Mouse (Mus musculus): ENCODE results near the gene Ly75. TPM values are rescaled to one million over a fixed set of nuclear protein-coding genes. Genes with fewer than 3 reads are reported as not detected.

Ly75 gene
- polyA plus RNA-seq, 1 experiment = not detected

DNA sequence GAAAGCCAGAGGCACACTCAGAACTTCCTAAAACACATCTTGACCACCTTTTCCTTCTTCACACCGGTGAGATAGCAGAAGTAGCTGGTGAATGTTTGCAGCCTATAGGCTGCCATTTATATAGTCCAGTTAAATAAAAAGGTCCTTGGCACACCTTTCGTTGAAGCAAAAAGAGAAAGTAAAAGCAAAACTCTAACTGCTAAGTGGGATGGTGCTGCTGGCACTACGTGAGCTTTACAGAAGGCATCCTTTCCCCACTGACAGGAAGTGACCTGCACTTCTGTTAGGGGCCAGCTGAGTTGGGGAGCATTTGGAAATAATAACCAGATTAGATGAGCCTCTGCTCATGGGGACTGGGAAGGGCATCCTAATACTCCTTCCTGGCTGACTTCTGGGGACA lies 757 bp downstream of the Ly75 start:
- TF ChIP-seq POLR2A (IDR thresholded peaks at IDR 0.05; ENCODE audit: insufficient read depth, low read depth, low read length) (no peak), CTCF (IDR thresholded peaks at IDR 0.05; ENCODE audit: insufficient read depth, low read depth, low read length) (no peak)
- peaks cover 6% of the 10 kb centered on the region for H3K4me1 ChIP-seq (ENCODE audit: control insufficient read depth, insufficient read depth, low read length)
- H3K27ac ChIP-seq (ENCODE audit: insufficient read depth, low read depth, low read length) = no peak overlapping the region
- WGBS = 92% methylated on average over 3 of the region's 3 CpGs
- 0 out of 2 replicates have a peak overlapping the region, but pooled peaks have one; percentile 54 for H3K4me3 ChIP-seq (ENCODE audit: insufficient read depth, low read depth, low read length)

DNA sequence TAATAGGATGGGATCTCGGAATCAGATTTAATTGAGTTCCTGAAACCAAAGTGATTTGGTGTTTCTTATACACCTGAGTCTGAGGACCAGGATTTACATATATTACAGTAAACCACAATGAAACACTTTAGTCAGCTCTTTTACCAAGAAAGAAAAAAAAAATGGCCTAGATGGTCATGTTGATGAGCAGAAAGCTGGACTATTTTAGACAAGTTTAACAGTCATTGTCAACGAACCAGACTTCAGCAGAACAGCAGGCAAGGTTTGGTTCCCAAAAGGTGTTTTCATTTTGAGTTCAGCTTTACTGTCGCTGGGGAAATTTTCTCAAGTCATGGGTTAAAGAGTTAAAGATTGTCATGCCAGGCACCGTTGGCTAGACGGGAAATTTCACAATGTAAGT lies 5.8 kb downstream of the Ly75 start:
- H3K4me3 ChIP-seq (ENCODE audit: insufficient read depth, low read depth, low read length) = no peak overlapping the region
- H3K27ac ChIP-seq (ENCODE audit: insufficient read depth, low read depth, low read length) = no peak overlapping the region
- WGBS = 86% methylated on average over 5 of the region's 5 CpGs
- TF ChIP-seq POLR2A (IDR thresholded peaks at IDR 0.05; ENCODE audit: insufficient read depth, low read depth, low read length) (no peak), CTCF (IDR thresholded peaks at IDR 0.05; ENCODE audit: insufficient read depth, low read depth, low read length) (no peak)
- H3K4me1 ChIP-seq (ENCODE audit: control insufficient read depth, insufficient read depth, low read length) = no peaks in the 10 kb centered on the region

- H3K27ac ChIP-seq (ENCODE audit: insufficient read depth, low read depth, low read length) = no peak overlapping the region
- TF ChIP-seq CTCF (IDR thresholded peaks at IDR 0.05; ENCODE audit: insufficient read depth, low read depth, low read length) (no peak), POLR2A (IDR thresholded peaks at IDR 0.05; ENCODE audit: insufficient read depth, low read depth, low read length) (no peak)
- no peaks in the 10 kb centered on the region for H3K4me1 ChIP-seq (ENCODE audit: control insufficient read depth, insufficient read depth, low read length)
- H3K4me3 ChIP-seq (ENCODE audit: insufficient read depth, low read depth, low read length) = no peak overlapping the region
- 96% methylated on average over 15 of the region's 15 CpGs for WGBS
Measured at GRCm38 (mm10) chr2:60375608-60376107, 7.4 kb downstream of the Ly75 start.

- Histone ChIP-seq H3K4me1 (ENCODE audit: control insufficient read depth, insufficient read depth, low read length) (no peaks in the 10 kb centered on the region), H3K27ac (ENCODE audit: insufficient read depth, low read depth, low read length) (no peak overlapping the region), H3K4me3 (ENCODE audit: insufficient read depth, low read depth, low read length) (no peak overlapping the region)
- WGBS = 92% methylated on average over 8 of the region's 8 CpGs
- no peak for TF ChIP-seq POLR2A (IDR thresholded peaks at IDR 0.05; ENCODE audit: insufficient read depth, low read depth, low read length)
- TF ChIP-seq CTCF (IDR thresholded peaks at IDR 0.05; ENCODE audit: insufficient read depth, low read depth, low read length) = no peak
Measured at GRCm38 (mm10) chr2:60375126-60375525, 8.0 kb downstream of the Ly75 start.

- Histone ChIP-seq H3K4me3 (ENCODE audit: insufficient read depth, low read depth, low read length) (no peak overlapping the region), H3K27ac (ENCODE audit: insufficient read depth, low read depth, low read length) (no peak overlapping the region), H3K4me1 (ENCODE audit: control insufficient read depth, insufficient read depth, low read length) (no peaks in the 10 kb centered on the region)
- 92% methylated on average over 5 of the region's 5 CpGs for WGBS
- TF ChIP-seq POLR2A (IDR thresholded peaks at IDR 0.05; ENCODE audit: insufficient read depth, low read depth, low read length) = no peak
Measured at GRCm38 (mm10) chr2:60370188-60370587, 12.9 kb downstream of the Ly75 start.

- 87% methylated on average over 4 of the region's 4 CpGs for WGBS
- TF ChIP-seq POLR2A (IDR thresholded peaks at IDR 0.05; ENCODE audit: insufficient read depth, low read depth, low read length) = no peak
- TF ChIP-seq CTCF (IDR thresholded peaks at IDR 0.05; ENCODE audit: insufficient read depth, low read depth, low read length) = no peak
- H3K4me3 ChIP-seq (ENCODE audit: insufficient read depth, low read depth, low read length) = no peak overlapping the region
- H3K27ac ChIP-seq (ENCODE audit: insufficient read depth, low read depth, low read length) = no peak overlapping the region
- no peaks in the 10 kb centered on the region for H3K4me1 ChIP-seq (ENCODE audit: control insufficient read depth, insufficient read depth, low read length)
Measured at GRCm38 (mm10) chr2:60369454-60369853, 13.6 kb downstream of the Ly75 start.

DNA sequence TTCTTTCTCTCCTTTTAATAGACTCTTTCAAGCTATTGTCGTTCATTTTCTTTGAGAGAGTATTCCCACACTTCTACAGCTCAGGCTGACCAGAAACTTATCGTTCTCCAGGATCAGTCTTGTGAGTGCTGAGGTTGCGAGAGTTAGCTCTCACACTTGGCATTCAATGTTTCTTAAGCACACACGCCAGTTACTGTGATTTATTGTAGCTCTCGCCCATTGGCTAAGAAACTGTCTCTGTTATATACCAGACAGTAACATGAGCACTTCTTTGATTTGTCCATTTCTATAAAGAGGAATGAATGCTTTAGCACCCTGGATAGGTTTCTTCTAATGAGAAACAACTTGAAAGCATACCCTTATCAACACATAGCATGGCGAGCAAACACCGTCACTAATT lies 15.2 kb downstream of the Ly75 start:
- no peaks in the 10 kb centered on the region for H3K4me1 ChIP-seq (ENCODE audit: control insufficient read depth, insufficient read depth, low read length)
- no peak overlapping the region for H3K27ac ChIP-seq (ENCODE audit: insufficient read depth, low read depth, low read length)
- WGBS = 93% methylated on average over 7 of the region's 7 CpGs
- H3K4me3 ChIP-seq (ENCODE audit: insufficient read depth, low read depth, low read length) = no peak overlapping the region
- TF ChIP-seq POLR2A (IDR thresholded peaks at IDR 0.05; ENCODE audit: insufficient read depth, low read depth, low read length) (no peak), CTCF (IDR thresholded peaks at IDR 0.05; ENCODE audit: insufficient read depth, low read depth, low read length) (no peak)

DNA sequence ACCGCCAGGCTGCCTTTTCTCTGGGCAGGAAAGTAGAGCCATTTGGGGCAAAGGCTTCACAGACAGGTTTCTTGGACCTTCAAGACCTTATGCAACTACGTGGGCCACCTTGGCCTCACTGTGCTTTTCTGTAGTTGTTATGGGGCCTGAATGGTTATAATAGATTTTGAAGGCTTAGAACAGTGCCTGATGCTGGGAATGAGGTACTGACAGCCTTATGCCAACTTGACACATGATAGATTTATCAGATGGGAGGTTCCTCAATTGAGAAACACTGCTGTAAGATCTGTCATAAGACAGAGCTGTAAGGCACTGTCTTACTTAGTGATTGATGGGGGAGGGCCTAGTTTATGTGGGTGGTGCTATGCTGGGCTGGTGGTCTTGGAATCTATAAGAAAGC lies 15.9 kb downstream of the Ly75 start:
- H3K4me3 ChIP-seq (ENCODE audit: insufficient read depth, low read depth, low read length) = no peak overlapping the region
- TF ChIP-seq CTCF (IDR thresholded peaks at IDR 0.05; ENCODE audit: insufficient read depth, low read depth, low read length) = no peak
- no peak for TF ChIP-seq POLR2A (IDR thresholded peaks at IDR 0.05; ENCODE audit: insufficient read depth, low read depth, low read length)
- WGBS = 99% methylated on average over 2 of the region's 2 CpGs
- no peaks in the 10 kb centered on the region for H3K4me1 ChIP-seq (ENCODE audit: control insufficient read depth, insufficient read depth, low read length)
- H3K27ac ChIP-seq (ENCODE audit: insufficient read depth, low read depth, low read length) = no peak overlapping the region

- Histone ChIP-seq H3K27ac (ENCODE audit: insufficient read depth, low read depth, low read length) (no peak overlapping the region), H3K4me3 (ENCODE audit: insufficient read depth, low read depth, low read length) (no peak overlapping the region), H3K4me1 (ENCODE audit: control insufficient read depth, insufficient read depth, low read length) (no peaks in the 10 kb centered on the region)
- WGBS = 86% methylated on average over 5 of the region's 5 CpGs
- TF ChIP-seq CTCF (IDR thresholded peaks at IDR 0.05; ENCODE audit: insufficient read depth, low read depth, low read length) (no peak), POLR2A (IDR thresholded peaks at IDR 0.05; ENCODE audit: insufficient read depth, low read depth, low read length) (no peak)
Measured at GRCm38 (mm10) chr2:60365820-60366610, 17.1 kb downstream of the Ly75 start.

All from olfactory bulb, adult 2 months (tissue).